Mouse (Mus musculus): Measurements from ENCODE around the gene Rasa2. TPM values are rescaled to one million over a fixed set of nuclear protein-coding genes. Genes with fewer than 3 reads are reported as not detected.

Gene Rasa2
- polyA plus RNA-seq, 1 experiment = 1.2 TPM

- Histone ChIP-seq H3K27me3 (ENCODE audit: control insufficient read depth, insufficient read depth, insufficient read length) (no peaks in the 10 kb centered on the region), H3K4me3 (no peak overlapping the region), H3K4me2 (ENCODE audit: low read depth) (no peak overlapping the region), H3ac (ENCODE audit: control insufficient read depth, insufficient read length) (no peak overlapping the region), H3K79me2 (ENCODE audit: control insufficient read depth, insufficient read depth) (no peaks in the 10 kb centered on the region), H3K36me3 (ENCODE audit: control insufficient read depth, insufficient read depth) (peaks cover 10% of the 10 kb centered on the region)
- TF ChIP-seq E2F4 (IDR thresholded peaks at IDR 0.05; ENCODE audit: insufficient read depth) (no peak), CEBPB (IDR thresholded peaks at IDR 0.05; ENCODE audit: insufficient read depth, poor library complexity, severe bottlenecking) (no peak)
Observed at GRCm38 (mm10) chr9:96611693-96612293, 19.6 kb downstream of the Rasa2 start.

- no peak overlapping the region for H3K4me2 ChIP-seq (ENCODE audit: low read depth)
- peaks cover 10% of the 10 kb centered on the region for H3K36me3 ChIP-seq (ENCODE audit: control insufficient read depth, insufficient read depth)
- no peak overlapping the region for H3ac ChIP-seq (ENCODE audit: control insufficient read depth, insufficient read length)
- no peaks in the 10 kb centered on the region for H3K79me2 ChIP-seq (ENCODE audit: control insufficient read depth, insufficient read depth)
- no peak overlapping the region for H3K4me3 ChIP-seq
- TF ChIP-seq SRF (IDR thresholded peaks at IDR 0.05; ENCODE audit: control insufficient read depth, insufficient read length, low read depth) (no peak), TCF3 (IDR thresholded peaks at IDR 0.05; ENCODE audit: insufficient read length, low read depth) (no peak), E2F4 (IDR thresholded peaks at IDR 0.05; ENCODE audit: insufficient read depth) (no peak), MYOG (IDR thresholded peaks at IDR 0.05; ENCODE audit: control insufficient read depth in 1 of 3, insufficient read depth in 1 of 3, insufficient read length in 2 of 3, low read depth in 2 of 3) (no peak)
- H3K27me3 ChIP-seq (ENCODE audit: control insufficient read depth, insufficient read depth, insufficient read length) = no peaks in the 10 kb centered on the region
Observed at GRCm38 (mm10) chr9:96610813-96611212, 20.6 kb downstream of the Rasa2 start.

- TF ChIP-seq MYOD1 (IDR thresholded peaks at IDR 0.05; ENCODE audit: control insufficient read depth in 1 of 3, insufficient read length in 2 of 3, low read depth in 2 of 3) = no peak
- TF ChIP-seq MAX (IDR thresholded peaks at IDR 0.05; ENCODE audit: low read depth) = no peak
- TF ChIP-seq E2F4 (IDR thresholded peaks at IDR 0.05; ENCODE audit: insufficient read depth) = no peak
- TF ChIP-seq REST (IDR thresholded peaks at IDR 0.05; ENCODE audit: insufficient read depth, insufficient read length) = no peak
- TF ChIP-seq CEBPB (IDR thresholded peaks at IDR 0.05; ENCODE audit: insufficient read depth, poor library complexity, severe bottlenecking) = no peak
- no peak for TF ChIP-seq TCF12 (IDR thresholded peaks at IDR 0.05; ENCODE audit: insufficient read depth, poor library complexity, severe bottlenecking)
- no peak for TF ChIP-seq POLR2A (IDR thresholded peaks at IDR 0.05; ENCODE audit: insufficient read length, low read depth)
- Histone ChIP-seq H3K4me2 (ENCODE audit: low read depth) (no peak overlapping the region), H3ac (ENCODE audit: control insufficient read depth, insufficient read length) (no peak overlapping the region), H3K4me3 (no peak overlapping the region), H3K36me3 (ENCODE audit: control insufficient read depth, insufficient read depth) (peaks cover 23% of the 10 kb centered on the region), H3K79me2 (ENCODE audit: control insufficient read depth, insufficient read depth) (no peaks in the 10 kb centered on the region), H3K27me3 (ENCODE audit: control insufficient read depth, insufficient read depth, insufficient read length) (no peaks in the 10 kb centered on the region)
Observed at GRCm38 (mm10) chr9:96603416-96603815, 28.0 kb downstream of the Rasa2 start.

GRCm38 (mm10) chr9:96597899-96598298, 33.5 kb downstream of the Rasa2 start:
- H3K36me3 ChIP-seq (ENCODE audit: control insufficient read depth, insufficient read depth) = peaks cover 20% of the 10 kb centered on the region

GRCm38 (mm10) chr9:96592670-96593600, 38.5 kb downstream of the Rasa2 start:
- H3K27me3 ChIP-seq (ENCODE audit: control insufficient read depth, insufficient read depth, insufficient read length) = no peaks in the 10 kb centered on the region
- H3K4me3 ChIP-seq = no peak overlapping the region
- H3ac ChIP-seq (ENCODE audit: control insufficient read depth, insufficient read length) = no peak overlapping the region
- H3K36me3 ChIP-seq (ENCODE audit: control insufficient read depth, insufficient read depth) = peaks cover 17% of the 10 kb centered on the region
- H3K79me2 ChIP-seq (ENCODE audit: control insufficient read depth, insufficient read depth) = no peaks in the 10 kb centered on the region
- TF ChIP-seq USF1 (IDR thresholded peaks at IDR 0.05; ENCODE audit: low read depth) = no peak
- TF ChIP-seq MYOD1 (IDR thresholded peaks at IDR 0.05; ENCODE audit: control insufficient read depth in 1 of 3, insufficient read length in 2 of 3, low read depth in 2 of 3) = no peak
- TF ChIP-seq SRF (IDR thresholded peaks at IDR 0.05; ENCODE audit: control insufficient read depth, insufficient read length, low read depth) = no peak
- no peak for TF ChIP-seq TCF12 (IDR thresholded peaks at IDR 0.05; ENCODE audit: insufficient read depth, poor library complexity, severe bottlenecking)
- no peak for TF ChIP-seq CEBPB (IDR thresholded peaks at IDR 0.05; ENCODE audit: insufficient read depth, poor library complexity, severe bottlenecking)
- no peak for TF ChIP-seq TCF3 (IDR thresholded peaks at IDR 0.05; ENCODE audit: insufficient read length, low read depth)
- no peak for TF ChIP-seq E2F4 (IDR thresholded peaks at IDR 0.05; ENCODE audit: insufficient read depth)
- no peak for TF ChIP-seq POLR2A (IDR thresholded peaks at IDR 0.05; ENCODE audit: insufficient read length, low read depth)
- TF ChIP-seq MYOG (IDR thresholded peaks at IDR 0.05; ENCODE audit: control insufficient read depth in 1 of 3, insufficient read depth in 1 of 3, insufficient read length in 2 of 3, low read depth in 2 of 3) = no peak
- no peak for TF ChIP-seq POLR2AphosphoS2 (IDR thresholded peaks at IDR 0.05; ENCODE audit: insufficient read length, low read depth)
- H3K4me2 ChIP-seq (ENCODE audit: low read depth) = no peak overlapping the region

More at GRCm38 (mm10) chr9:96597899-96598298, 33.5 kb downstream of the Rasa2 start:
- TF ChIP-seq CEBPB (IDR thresholded peaks at IDR 0.05; ENCODE audit: insufficient read depth, poor library complexity, severe bottlenecking) (no peak), SRF (IDR thresholded peaks at IDR 0.05; ENCODE audit: control insufficient read depth, insufficient read length, low read depth) (no peak), USF1 (IDR thresholded peaks at IDR 0.05; ENCODE audit: low read depth) (no peak), REST (IDR thresholded peaks at IDR 0.05; ENCODE audit: insufficient read depth, insufficient read length) (no peak), MAX (IDR thresholded peaks at IDR 0.05; ENCODE audit: low read depth) (no peak)
- H3K79me2 ChIP-seq (ENCODE audit: control insufficient read depth, insufficient read depth) = no peaks in the 10 kb centered on the region
- no peaks in the 10 kb centered on the region for H3K27me3 ChIP-seq (ENCODE audit: control insufficient read depth, insufficient read depth, insufficient read length)
- no peak overlapping the region for H3K4me2 ChIP-seq (ENCODE audit: low read depth)
- H3K4me3 ChIP-seq = no peak overlapping the region
- no peak overlapping the region for H3ac ChIP-seq (ENCODE audit: control insufficient read depth, insufficient read length)
